17 mouse cellular contexts compared by ENCODE assay signal in the genomic region with DNA sequence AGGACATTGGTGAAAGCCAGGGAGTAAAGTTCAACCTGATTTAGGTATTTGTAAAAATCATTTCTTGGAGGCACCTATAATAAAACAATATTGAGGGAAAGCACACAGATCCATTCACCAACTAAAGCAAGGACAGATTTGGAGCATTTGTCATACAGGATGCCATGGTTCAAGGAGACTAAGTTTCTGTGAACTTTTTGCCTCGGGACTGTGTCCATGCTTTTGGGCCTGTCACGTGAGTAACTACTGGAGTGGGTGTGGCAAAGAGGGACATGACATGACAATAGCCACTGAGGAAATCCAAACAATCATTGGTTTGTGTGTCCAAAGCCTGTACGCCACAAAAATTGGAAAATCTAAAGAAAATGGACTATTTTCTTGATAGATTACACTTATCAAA.
"Had no signal": no experiment of that assay in that cellular context is flagged by ENCODE, and none has a peak within 500 bp of the region (broad histone marks: within the 10 kb centered on the region; RNA-seq: fewer than 3 reads in every experiment).

No protein-coding gene starts in this region.

- DNase-seq: lung, adult 18-20 months; lung, embryonic 14.5 days; lung, postnatal 10 days; lung, postnatal 4 days; retina, postnatal 1 day; right cerebral cortex, adult 18-20 months; right cerebral cortex, postnatal 25 days; right cerebral cortex, postnatal 4 days; spleen, adult 18-20 months; thymus, adult 18-20 months; thymus, postnatal 36 days had no signal

- H3K27me3 ChIP-seq: midbrain, embryonic 13.5 days; midbrain, embryonic 15.5 days; neural tube, embryonic 13.5 days; neural tube, embryonic 15.5 days had no signal

- H3K36me3 ChIP-seq: midbrain, embryonic 10.5 days; midbrain, embryonic 13.5 days; midbrain, embryonic 15.5 days; neural tube, embryonic 13.5 days; neural tube, embryonic 15.5 days had no signal

- H3K4me1 ChIP-seq: midbrain, embryonic 10.5 days; midbrain, embryonic 13.5 days; midbrain, embryonic 15.5 days; neural tube, embryonic 13.5 days; neural tube, embryonic 15.5 days had no signal

- H3K27ac ChIP-seq: midbrain, embryonic 10.5 days; midbrain, embryonic 13.5 days; midbrain, embryonic 15.5 days; neural tube, embryonic 13.5 days; neural tube, embryonic 15.5 days had no signal

- H3K4me3 ChIP-seq: midbrain, embryonic 10.5 days; midbrain, embryonic 13.5 days; midbrain, embryonic 15.5 days; myocyte; neural tube, embryonic 13.5 days; neural tube, embryonic 15.5 days had no signal

- H3K4me2 ChIP-seq: lung, embryonic 14.5 days; midbrain, embryonic 13.5 days; midbrain, embryonic 15.5 days; neural tube, embryonic 13.5 days; neural tube, embryonic 15.5 days had no signal

- ATAC-seq: midbrain, embryonic 13.5 days; midbrain, embryonic 15.5 days had no signal

- H3K9me3 ChIP-seq: midbrain, embryonic 10.5 days; midbrain, embryonic 15.5 days; neural tube, embryonic 15.5 days had no signal

- H3K9ac ChIP-seq: lung, embryonic 14.5 days; midbrain, embryonic 13.5 days; midbrain, embryonic 15.5 days; neural tube, embryonic 13.5 days; neural tube, embryonic 15.5 days had no signal
